Mouse (Mus musculus) erythroid progenitor cell, adult 5-6 weeks (primary cell): ENCODE results near the gene Helt. TPM values are rescaled to one million over a fixed set of nuclear protein-coding genes. Genes with fewer than 3 reads are reported as not detected.
"Not testable (repeated sequence)": the region's sequence is repeated elsewhere in the genome, so short reads cannot be mapped to it uniquely, and the experiment has no call there.

Source experiments
- ATAC-seq: replicated peaks from 2 replicates; pipeline ENCODE4 v1.8.0; 2016; ENCODE audit warnings: moderate number of reproducible peaks, mild to moderate bottlenecking, moderate TSS enrichment, inconsistent platforms; ENCODE audit not compliant: poor library complexity, low FRiP score, severe bottlenecking
- total RNA-seq, 2 experiments: library from RNA; stranded (forward) in 1 of 2; stranded (reverse) in 1 of 2; fragments of 150-400 nt in 1 of 2; fragments of 186-747, 209-891 nt in 1 of 2; gene quantifications; 2 replicates each; pipeline versions ENCODE4 v1.2.3 to v1.2.4; 2015 to 2017; ENCODE audit warnings: low replicate concordance in 2 of 2

Gene Helt
- total RNA-seq, 2 experiments from 2014 or later = not detected

DNA sequence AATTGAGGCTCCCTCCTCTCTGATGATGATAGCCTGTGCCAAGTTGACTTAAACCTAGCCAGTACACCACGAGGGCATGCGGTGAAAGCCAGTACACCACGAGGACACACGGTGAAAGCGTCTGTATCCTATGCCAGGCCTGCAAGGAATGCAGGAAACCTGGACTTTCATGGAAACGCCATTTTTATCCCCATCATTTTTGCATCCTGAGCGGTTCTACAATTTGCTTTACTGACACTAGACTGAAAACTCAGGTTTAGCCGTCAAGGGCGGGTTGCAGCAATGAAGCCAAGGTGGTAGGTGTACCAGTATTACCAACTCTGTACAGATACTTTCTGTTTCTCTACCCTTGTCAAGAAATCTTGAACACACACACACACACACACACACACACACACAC is 7.7 kb upstream of the Helt start:
- ATAC-seq = no peak

DNA sequence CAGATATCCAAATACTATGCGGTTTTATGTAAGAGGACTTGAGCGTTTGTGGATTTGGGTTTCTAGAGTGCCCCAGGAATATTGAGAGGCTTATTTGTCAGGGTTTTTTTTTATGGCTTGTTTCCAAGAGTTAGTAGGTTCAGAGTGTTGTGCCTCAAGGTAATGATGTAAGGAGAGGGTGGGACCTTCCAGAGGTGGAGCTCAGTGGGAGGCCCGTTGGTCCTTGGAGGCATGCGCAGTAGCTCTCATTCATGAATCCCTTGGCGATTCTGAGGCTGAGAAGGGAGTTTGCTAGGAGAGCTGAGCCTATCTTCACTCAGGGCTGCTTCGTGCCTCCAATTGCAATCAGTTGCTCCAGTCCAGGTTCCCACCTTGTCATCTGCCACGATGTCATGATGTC is 4.4 kb upstream of the Helt start:
- no peak for ATAC-seq

DNA sequence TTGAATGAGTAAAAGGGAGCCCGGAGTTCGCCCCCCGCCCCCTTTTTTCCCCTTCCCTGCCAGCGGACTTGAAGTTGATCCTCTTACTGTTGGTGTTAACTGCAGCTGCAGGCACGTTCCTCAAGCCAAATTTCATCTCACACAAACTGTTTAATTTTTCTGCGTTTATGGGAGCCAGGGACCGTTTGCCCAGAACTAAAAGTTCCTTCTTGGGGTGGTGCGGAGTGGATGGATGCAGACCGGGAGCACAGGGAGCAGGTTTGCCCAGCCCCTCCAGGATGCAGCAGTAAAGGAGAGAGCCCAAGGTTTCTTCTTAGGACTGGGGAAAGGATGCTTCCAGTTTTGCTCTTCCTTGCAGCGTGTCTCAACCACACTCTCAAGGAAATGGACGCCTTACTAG is 2.1 kb upstream of the Helt start:
- no peak for ATAC-seq

DNA sequence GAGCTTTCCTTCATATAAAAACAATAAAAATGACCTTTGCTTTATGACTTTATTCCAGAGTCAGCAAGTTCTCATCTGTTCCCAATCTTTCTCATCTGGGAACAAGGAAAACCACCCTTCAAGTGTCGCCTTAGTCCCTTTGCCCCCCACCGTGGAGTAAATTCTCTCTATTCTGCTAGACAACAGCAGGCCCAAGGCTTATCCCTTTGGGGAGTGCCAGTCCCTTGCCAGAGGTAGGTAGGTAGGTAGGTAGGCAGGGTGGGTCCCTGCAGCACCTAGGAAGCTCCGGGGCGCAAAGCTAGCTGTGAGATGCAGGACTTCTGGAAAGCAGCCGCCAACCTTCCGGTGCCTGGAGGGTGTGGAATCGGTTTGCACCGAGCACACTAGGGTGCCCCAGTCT is 1.5 kb upstream of the Helt start:
- ATAC-seq = no peak

DNA sequence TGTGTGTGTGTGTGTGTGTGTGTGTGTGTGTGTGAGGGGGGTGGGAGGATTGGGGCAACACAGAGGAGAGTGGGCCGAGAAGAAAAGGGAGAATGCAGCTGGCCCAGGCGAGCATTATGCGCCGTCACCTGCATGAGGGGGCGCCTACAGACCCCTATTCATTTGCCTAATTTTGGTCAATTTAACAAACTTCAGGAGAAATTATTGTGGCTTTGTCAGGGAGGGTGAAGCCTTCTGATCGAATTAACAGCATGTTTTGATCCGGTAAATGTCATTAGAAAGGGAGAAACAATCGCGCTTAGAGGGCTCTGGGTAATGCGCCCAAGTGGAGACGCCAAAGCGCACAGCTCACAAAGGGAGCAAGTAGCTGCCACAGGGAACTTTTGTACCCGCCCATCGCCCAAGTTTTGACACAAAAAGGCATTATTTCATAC is 647 bp upstream of the Helt start:
- no peak for ATAC-seq

DNA sequence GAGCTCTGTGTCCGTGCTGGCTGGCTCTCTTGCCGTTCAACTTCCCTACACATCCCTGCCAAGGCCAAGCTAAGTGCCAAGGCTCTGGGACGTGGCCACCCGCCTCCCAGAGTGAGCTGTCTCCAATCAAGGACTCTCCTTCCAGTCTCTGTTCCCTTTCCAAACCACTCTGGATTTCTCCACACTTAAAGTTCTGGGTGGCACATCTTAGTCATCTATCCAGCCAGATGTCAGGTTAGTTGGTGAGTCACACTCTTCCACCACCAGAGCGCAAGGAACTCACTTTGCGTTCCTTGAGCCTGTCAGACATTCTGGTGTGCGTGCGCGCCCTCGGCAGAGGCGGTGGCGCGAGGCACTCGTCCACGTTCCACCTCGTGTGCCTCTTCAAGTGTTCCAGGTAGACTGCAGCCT is 725 bp downstream of the Helt start:
- no peak for ATAC-seq

DNA sequence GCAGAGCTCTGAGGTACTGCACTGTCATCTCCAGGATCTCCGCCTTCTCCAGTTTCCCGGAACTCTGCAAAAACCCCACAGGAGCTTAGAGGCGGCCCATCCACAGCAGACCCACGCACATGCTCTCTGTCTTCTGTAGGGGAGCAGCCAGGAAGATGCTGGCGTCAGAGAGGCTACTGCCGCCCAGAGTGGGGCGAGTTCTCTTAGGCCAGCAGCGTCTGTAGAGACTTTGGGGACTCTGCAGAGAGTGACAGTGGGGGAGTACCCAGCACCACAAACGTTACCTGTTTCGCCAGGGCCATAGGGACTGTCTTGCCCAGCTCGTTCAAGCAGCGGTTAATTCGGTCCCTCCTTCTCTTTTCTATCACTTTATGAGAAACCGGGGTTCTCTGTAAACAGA is 1.3 kb downstream of the Helt start:
- ATAC-seq = no peak

DNA sequence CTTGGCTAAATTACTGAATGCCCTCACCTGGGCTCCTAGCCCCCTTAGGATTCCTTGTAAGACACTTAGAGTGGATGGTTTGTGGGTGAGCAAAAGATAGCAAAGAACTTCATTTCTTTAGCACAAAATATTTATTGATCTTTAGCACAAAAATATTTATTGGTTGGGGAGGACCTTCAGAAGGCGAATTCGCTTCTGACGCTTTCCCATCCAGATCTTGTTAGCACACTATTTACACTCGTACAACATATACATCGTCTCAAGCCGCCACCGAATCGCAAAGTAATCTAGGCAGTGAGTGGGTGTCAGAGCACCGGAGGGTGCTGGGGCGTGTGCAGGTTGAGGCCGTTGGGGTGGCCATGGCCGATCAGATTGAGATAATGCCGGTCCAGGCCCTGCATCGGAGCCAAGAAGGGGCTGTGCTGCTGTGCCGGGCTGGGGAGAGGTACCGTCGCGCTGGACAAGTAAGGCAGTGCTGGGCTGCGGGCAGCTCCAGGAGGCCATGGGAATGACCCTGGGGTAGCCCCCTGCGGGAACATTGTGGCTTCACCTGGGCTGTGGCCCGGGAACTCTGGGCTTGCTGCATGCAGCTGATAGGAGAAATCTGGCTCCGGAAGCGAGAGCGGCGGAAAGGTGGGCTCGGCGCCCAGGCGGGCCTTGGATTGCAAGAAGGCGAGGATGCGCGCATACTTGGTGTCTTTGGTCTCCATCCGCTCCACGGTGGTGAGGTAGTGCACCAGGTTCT is 2.4 kb downstream of the Helt start:
- no peak for ATAC-seq

DNA sequence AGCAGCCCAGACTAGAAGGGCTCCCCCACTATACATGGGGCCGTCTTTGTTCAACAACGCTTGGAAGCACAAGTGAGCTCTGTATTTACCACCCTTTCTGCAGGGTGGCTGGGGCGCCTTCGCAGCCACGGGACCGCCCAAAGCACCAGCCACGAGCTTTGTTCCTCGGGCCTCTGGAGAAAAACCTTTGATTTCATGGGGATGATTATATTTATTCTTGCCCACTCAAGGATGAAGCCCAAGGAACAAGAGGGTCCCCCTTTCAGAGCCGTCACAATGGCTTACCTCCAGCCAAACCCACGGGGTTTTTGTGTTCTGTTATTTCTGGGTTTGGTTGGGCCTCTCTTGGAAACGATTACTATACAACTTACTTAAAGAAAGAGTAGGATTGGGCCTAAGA is 5.2 kb downstream of the Helt start:
- ATAC-seq = no peak

DNA sequence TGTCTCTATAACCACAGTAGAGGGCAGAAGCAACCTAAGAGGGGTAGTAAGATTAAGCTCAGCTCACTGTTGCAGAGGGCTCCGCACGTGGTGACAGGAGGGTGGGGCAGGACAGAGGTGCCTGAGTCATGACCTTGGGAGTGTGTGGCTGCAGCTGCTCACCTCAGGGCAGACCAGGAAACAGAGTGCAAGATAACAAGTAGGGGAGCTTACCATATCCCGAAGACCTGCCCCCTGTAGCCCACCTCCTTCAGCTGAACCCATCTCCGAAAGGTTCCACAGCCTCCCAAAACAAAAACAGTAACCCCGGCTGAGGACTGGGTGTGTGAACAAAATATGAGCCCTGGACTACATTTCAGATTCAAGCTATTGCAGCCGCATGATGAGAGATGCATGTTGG is 6.5 kb downstream of the Helt start:
- no peak for ATAC-seq

DNA sequence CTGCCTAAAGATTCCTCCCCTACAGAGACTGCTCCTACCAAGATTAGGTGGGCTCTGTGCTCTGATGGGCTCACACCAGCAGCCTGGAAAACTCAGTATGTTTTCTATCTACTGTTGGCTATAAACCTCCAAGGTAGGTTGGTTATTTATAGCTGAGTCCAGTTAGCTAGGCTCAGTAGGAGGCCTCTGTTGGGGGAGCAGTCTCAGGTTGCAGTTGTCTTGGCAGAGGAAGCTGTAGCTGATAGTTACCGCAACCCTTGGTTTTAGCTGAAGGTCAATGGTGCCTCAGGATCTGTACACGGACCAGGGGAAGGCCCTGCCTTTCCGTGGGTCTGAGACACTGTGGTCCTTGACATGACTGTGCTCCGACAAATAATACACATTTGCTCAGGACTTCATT is 8.5 kb downstream of the Helt start:
- ATAC-seq = no peak

DNA sequence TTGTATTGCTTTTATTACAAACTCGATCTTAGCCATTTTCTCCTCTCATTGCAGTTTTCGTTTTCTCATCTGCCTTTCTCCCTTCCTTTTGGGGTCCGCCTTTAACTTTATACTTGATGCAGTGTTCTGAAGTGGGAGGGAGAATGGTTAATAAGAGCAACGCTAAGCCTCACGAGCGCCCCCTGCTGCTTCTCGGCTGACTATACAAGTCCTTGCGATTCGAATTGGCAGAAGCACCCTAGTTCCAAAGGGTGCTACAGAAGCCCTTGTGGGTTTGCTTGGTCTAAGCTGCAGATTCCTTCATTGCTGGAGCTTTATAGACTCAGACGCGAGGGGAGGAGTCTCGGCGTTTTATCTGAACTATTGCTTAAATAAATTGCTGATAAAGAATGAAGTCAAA is 12.9 kb downstream of the Helt start:
- no peak; the same call in 1 of the 2 replicates for ATAC-seq

DNA sequence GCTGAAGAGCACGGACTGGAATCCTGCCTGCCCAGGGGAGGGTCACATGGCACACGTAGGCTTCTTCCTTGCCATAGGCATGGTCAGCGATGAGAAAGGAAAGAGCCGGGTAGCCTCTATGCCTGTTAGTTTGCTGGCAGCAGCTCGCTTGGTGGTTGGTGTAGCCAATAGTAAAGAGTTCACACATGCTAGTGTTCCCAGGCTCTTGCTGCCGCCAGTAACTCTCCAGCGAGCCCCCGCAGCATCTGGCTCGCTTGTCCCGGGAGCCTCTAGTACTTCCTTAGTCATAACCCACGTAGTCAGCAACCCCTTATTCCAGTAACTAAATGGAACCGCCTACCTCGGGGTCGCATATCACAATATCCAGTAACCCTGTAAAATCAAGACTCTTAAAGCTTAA is 17.5 kb downstream of the Helt start:
- ATAC-seq = no peak

DNA sequence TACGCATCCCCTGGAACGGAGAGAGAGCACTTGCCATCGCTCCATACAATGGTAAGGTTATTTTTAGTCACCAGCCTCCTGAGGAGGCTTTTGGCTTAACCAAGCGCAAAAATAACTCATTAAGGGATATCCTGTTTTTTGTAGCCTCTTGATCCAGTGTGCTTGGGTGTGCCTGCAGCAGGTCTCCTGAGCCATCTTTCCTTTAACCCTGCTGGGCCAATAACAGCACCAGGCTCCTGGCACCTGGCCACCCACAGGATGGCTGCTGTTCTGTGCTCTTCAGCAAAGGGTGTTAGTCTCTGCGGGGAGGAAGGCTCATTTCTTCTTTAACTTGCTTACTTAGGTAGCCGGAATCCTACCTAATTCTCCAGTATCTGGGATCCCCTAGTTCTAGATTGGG is 23.7 kb downstream of the Helt start:
- ATAC-seq = no peak

DNA sequence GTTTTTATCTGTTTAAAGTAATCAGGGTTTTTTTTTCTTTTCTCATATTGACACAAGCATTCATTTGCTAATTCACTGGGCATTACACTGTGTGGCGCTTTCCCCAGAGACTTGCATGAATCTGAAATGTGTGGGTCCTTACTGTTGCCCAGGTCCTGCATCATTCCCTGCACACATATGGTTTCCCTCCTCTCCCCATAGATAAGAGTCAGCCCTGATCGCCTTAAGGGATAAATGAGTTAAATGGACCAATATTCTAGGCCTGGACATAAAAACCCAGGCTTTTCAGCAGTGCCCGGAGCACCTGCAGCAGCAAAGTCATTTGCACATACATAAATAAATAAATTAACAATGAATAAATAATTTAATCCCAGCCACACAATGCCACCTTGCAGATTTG is 24.3 kb downstream of the Helt start:
- no peak for ATAC-seq

DNA sequence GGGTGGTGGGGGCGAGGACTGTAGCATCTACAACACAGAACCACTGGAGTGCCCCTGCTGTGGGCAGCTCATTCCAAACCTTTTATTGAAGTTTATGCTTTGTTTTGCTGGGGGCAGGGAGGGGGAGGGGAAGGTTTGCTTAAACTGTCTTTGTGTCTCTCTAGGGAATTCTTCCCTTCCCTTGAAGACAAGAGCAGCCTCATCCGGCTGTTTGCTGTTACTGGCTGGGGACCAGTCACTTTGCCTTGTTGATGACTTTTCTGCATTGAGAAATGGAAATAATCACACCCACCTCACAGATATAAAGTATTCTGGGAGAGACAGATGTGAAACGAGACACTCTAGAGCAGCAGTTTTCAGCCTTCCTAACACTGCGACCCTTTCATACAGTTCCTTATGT is 27.7 kb downstream of the Helt start:
- no peak for ATAC-seq

DNA sequence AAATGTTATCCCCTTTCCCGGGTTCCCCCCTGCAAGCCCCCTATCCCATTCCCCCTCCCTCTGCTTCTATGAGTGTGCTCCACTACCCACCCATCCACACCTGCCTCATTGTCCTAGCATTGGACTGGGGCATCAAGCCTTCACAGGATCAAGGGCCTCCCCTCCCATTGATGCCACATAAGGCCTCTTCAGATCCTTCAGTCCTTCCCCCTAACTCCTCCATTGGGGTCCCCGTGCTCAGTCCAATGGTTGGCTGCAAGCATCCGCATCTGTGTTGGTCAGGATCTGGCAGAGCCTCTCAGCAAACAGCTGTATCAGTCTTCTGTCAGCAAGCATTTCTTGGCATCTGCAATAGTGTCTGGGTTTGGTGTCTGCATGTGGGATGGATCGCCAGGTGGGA is 30.3 kb downstream of the Helt start:
- ATAC-seq = not testable (repeated sequence)

DNA sequence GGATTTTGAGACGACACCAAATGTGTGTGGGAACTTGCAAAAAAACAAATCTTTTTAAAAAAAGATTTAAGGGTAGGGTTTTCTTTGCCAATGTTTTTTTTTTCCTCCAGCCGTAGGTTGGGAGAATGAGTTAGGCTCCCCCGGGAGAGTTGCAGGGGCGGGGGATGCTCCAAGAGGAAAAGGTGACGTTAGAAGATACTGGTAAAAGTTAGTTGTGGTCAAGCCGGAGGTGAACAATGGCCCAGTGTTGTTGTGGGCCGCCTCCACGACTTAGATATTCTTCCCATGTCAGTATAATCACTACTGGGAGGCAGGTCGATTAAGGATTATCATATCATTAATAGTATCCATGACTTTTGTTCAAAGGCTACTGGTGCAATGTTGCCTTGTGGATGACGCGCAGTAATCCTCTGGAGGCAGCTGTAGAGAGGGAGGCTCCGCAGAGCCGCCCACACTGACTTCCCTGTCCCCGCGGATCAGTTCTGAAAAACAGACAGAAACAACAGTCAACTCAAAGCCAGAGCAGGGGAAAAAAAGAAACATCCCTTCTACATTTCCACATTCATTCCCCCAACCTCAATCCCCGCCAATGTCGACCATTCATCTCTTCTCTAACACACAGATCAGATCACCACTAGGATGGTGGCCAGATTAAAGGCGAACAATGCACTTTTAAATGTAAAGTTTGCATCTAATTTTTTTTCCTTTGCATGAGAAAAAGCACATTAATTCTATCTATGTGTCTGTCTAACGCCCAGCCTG is 36.4 kb downstream of the Helt start:
- ATAC-seq = no peak

DNA sequence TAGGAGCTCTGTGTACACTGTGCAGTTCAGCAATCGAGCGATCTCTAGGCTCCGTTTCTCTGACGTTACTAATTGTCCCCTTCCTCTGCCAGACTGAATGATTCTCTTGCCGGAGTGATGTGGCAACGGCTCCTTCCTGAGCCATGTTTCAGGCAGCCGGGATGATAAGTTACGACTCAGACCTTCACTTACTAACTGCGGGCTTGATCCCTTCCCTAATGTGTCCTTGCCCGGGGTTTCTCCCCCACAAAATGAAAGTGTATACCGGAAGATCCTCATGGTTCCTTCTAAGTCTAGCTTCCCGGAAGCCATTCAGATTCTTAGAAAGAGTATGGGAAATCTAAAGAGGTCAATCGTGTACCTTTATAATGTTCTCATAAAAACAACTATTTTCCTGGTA is 42.0 kb downstream of the Helt start:
- ATAC-seq = no peak

DNA sequence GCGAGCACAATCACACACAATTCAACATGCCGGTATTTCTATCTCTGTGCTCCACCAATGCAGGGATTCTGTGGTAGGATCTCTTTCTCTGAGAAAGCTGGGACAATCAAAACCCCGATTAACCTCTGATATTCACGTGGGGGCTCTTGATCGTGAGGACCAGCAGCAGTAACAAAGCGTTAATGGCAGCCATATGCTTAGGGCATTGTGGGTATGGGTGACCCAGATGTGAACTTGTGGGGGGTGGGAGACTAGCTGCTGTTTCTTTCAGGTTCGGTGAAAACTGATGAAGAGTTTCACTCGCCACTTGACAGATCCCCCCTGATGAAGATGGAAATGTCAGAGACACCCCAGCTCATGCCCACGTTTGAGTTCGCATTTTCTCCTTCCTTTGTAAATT is 42.9 kb downstream of the Helt start:
- ATAC-seq = no peak

DNA sequence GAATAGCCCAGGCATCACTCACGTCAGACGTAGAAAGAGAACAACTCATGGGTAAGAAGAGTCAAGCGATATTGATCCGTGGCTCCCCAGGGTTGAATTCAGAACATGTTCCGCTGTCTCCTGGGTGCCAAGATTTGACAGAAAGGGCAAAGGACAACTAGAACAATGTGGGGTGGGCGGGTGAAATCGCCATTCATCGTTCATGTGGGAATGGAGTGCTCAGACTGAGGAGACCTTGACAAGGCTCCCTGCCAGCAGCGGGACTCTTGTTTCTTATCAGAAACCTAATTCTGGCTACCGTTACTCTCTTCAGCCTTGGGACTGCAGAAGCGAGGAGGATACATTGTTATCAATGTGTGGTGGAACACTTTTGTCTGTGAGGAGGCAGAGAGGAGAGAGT is 48.1 kb downstream of the Helt start:
- ATAC-seq = no peak

DNA sequence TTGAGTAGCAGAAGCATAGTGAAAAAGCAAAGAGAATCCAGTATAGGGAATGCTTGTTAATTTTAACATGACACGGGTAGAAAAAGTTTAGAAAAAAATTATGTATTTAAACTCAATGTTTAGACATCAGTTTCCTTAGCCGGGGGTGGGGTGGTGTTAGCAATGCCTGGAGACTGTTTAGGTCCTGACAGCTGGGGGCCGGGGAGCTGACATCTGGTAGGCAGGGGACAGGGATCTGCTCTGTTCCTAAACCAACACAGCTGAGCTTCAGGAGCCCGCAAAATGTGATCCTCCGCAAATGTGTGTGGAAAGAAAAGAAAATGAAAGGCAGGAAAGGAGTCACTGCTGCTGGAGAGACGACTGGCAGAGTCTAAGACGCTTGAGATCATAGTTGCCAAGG is 51.5 kb downstream of the Helt start:
- ATAC-seq = no peak
